ENCODE assay signal across 10 mouse cellular contexts in the genomic region with DNA sequence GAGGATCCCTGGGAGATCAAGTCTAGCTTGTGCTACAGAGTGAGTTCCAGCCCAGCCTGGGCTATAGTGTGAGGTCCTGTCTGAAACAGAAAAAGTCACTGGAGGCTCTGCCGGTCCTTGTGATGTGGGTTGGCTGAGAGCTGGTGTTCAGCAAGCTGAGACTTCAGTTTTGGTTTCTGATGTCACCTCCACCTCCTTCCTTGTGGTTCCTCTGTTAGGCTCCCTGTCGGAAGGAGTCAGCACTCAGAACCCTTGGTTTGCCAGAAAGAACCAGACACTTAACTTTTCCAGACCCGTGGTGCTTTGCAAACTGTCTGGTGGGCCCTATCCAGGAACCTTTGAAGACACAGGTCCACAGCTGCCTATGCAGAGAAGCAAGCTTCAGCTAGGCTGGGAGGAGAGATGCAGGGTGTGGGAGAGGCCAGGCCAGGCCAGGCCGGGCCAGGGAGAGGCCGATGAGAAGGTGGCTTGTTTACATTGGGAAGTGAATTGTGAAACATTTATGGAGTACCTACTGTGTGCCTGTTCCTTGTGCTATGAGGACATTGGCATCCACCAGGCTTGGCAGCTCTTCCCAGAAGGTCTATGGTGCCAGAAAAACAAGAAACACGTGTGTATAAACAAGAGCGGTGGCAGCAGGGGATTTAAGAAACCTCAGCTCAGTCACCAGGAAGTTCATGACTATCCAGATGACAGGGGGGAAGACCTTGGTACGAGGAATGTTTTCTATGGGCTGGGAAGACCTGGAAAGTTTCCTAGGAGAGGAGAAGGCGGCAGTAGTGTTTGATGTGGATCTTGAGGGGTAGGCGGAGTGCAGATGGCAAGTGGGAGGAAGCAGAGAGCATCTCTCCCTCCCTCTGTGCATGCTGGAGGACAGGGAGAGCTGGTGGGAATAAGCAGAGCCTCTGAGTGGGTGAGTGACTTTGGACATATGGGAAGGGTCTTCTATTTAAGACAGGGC. TPM values are rescaled to one million over a fixed set of nuclear protein-coding genes. Genes with fewer than 3 reads are reported as not detected.
DNase-seq lines count a peak whose midpoint lies in the region; ATAC-seq and TF ChIP-seq lines count a peak whose summit lies in the region.
"Had no signal": no experiment of that assay in that cellular context is flagged by ENCODE, and none has a peak within 500 bp of the region (broad histone marks: within the 10 kb centered on the region; RNA-seq: fewer than 3 reads in every experiment).

No protein-coding gene starts in this region.

- no peaks in the 10 kb centered on the region for H3K9me3 ChIP-seq in heart, postnatal 0 days (replicated peaks; ENCODE audit: control insufficient read depth, low read length)
- no peaks in the 10 kb centered on the region for H3K9me3 ChIP-seq in lung, postnatal 0 days (ENCODE audit: low read length)

- no peak for DNase-seq in heart, postnatal 0 days (ENCODE audit: low spot score)
- no peak for DNase-seq in heart, adult 18-20 months
- peak; percentile 13 for DNase-seq in CD4-positive, CD25-positive, alpha-beta regulatory T cell, adult 2 months (ENCODE audit: low read depth, low spot score)
- DNase-seq in frontal cortex, postnatal 36 days (ENCODE audit: low spot score in 2 of 2): peak; percentile 79 to 92
- DNase-seq in lung, postnatal 0 days (ENCODE audit: low spot score): peak; percentile 86
- DNase-seq in embryo, embryonic 10 days (ENCODE audit: low spot score): no peak
- no peak for DNase-seq in gastrocnemius, adult 18-20 months (ENCODE audit: low spot score)
- no peak for DNase-seq in kidney, postnatal 36 days

- H3K9ac ChIP-seq in heart, postnatal 0 days (replicated peaks; ENCODE audit: low read depth, low read length): no peak overlapping the region
- H3K9ac ChIP-seq in lung, postnatal 0 days (replicated peaks; ENCODE audit: low read depth): no peak overlapping the region
- H3K9ac ChIP-seq: liver, embryonic 14.5 days had no signal

- ATAC-seq in heart, postnatal 0 days (ENCODE audit: insufficient read depth, low read depth): no peak
- peak; percentile 92 for ATAC-seq in lung, postnatal 0 days
- ATAC-seq: Patski had no signal

- H3K27ac ChIP-seq in heart, postnatal 0 days (ENCODE audit: low read depth): peak overlapping the region; percentile 51
- peak overlapping the region; percentile 69 for H3K27ac ChIP-seq in lung, postnatal 0 days (ENCODE audit: low read length)
- H3K27ac ChIP-seq: liver, embryonic 14.5 days had no signal

- no peak for TF ChIP-seq EP300 in heart, postnatal 0 days (IDR thresholded peaks at IDR 0.05; ENCODE audit: low read depth)
- peak; percentile 85 for TF ChIP-seq EP300 in lung, postnatal 0 days (IDR thresholded peaks at IDR 0.05)

- no peak overlapping the region for H3K4me2 ChIP-seq in heart, postnatal 0 days (ENCODE audit: low read depth, low read length)
- no peak overlapping the region for H3K4me2 ChIP-seq in lung, postnatal 0 days (replicated peaks; ENCODE audit: low read depth, low read length)

- peaks cover 80% of the 10 kb centered on the region for H3K36me3 ChIP-seq in heart, postnatal 0 days (replicated peaks; ENCODE audit: control insufficient read depth, insufficient read depth, low read length)
- H3K36me3 ChIP-seq in lung, postnatal 0 days (ENCODE audit: insufficient read depth, low read length): no peaks in the 10 kb centered on the region

- peaks cover 25% of the 10 kb centered on the region for H3K4me1 ChIP-seq in heart, postnatal 0 days (ENCODE audit: control insufficient read depth, insufficient read depth)
- peaks cover 22% of the 10 kb centered on the region; the same call in 1 of the 2 replicates for H3K4me1 ChIP-seq in lung, postnatal 0 days (ENCODE audit: insufficient read depth, low read depth, low read length)

- no peak for TF ChIP-seq CTCF in heart, postnatal 0 days (IDR thresholded peaks at IDR 0.05; ENCODE audit: low read depth)
- 0 out of 2 replicates have a peak, but pooled peaks have one; percentile 1 for TF ChIP-seq CTCF in lung, postnatal 0 days (IDR thresholded peaks at IDR 0.05)

- no peaks in the 10 kb centered on the region for H3K27me3 ChIP-seq in heart, postnatal 0 days (ENCODE audit: control insufficient read depth, insufficient read depth, low read length)
- H3K27me3 ChIP-seq in lung, postnatal 0 days (replicated peaks; ENCODE audit: insufficient read depth, low read length): no peaks in the 10 kb centered on the region
- H3K27me3 ChIP-seq: Patski had no signal

- 52% methylated on average over 10 of the region's 10 CpGs for WGBS in heart, postnatal 0 days
- WGBS in lung, postnatal 0 days: 19% methylated on average over 10 of the region's 10 CpGs

- H3K4me3 ChIP-seq in heart, postnatal 0 days (ENCODE audit: low read depth, low read length): no peak overlapping the region
- H3K4me3 ChIP-seq in lung, postnatal 0 days (ENCODE audit: low read depth, low read length): no peak overlapping the region

RNA-seq across cellular contexts. Expression of a gene that starts 13.4 kb away (rescaled TPM):
- 136 and 169 TPM in 2 replicates for total RNA-seq in heart, postnatal 0 days (2014; rRNA removed; ENCODE audit: low replicate concordance)
- polyA plus RNA-seq in heart, postnatal 0 days (2015; fragmentation: Nextera tagmentation; extraction: Ambion mirVana): 59.9 and 78.1 TPM in 2 replicates
- total RNA-seq in heart, adult 18-20 months (2021): 10 to 100 TPM; 80.4 to 85.1 TPM
- 19.7 and 21.5 TPM in 2 replicates for polyA plus RNA-seq in lung, postnatal 0 days (2015; fragmentation: Nextera tagmentation; extraction: Ambion mirVana)
- 100 to 1,000 TPM; 166 to 180 TPM for total RNA-seq in gastrocnemius, adult 18-20 months (2021)

Comparison
In these comparisons a context has a peak if more than half of its experiments do, and no peak if none do; other contexts are left out.
1. DNase-seq: peak in CD4-positive, CD25-positive, alpha-beta regulatory T cell, adult 2 months (single experiment), frontal cortex, postnatal 36 days (2 of 2) and lung, postnatal 0 days (single experiment); none in heart, postnatal 0 days (single experiment), heart, adult 18-20 months (0 of 2), embryo, embryonic 10 days (single experiment), gastrocnemius, adult 18-20 months (single experiment) and kidney, postnatal 36 days (0 of 2).